8 mouse cellular contexts compared by ENCODE assay signal in genomic region chr15:32243096-32243785, GRCm38 (mm10). TPM values are rescaled to one million over a fixed set of nuclear protein-coding genes. Genes with fewer than 3 reads are reported as not detected.
A peak's percentile ranks its signal among the peaks of the same experiment; 100 is the strongest.
DNase-seq lines count a peak whose midpoint lies in the region; ATAC-seq and TF ChIP-seq lines count a peak whose summit lies in the region.

No protein-coding gene starts in this region.

- no peaks in the 10 kb centered on the region for H3K9me3 ChIP-seq in midbrain, embryonic 12.5 days
- no peaks in the 10 kb centered on the region for H3K9me3 ChIP-seq in midbrain, postnatal 0 days (ENCODE audit: low read length)
- no peaks in the 10 kb centered on the region for H3K9me3 ChIP-seq in hindbrain, postnatal 0 days (ENCODE audit: low read length)
- H3K9me3 ChIP-seq in liver, embryonic 13.5 days (replicated peaks), result no peaks in the 10 kb centered on the region
- no peaks in the 10 kb centered on the region for H3K9me3 ChIP-seq in stomach, embryonic 15.5 days

- ATAC-seq in midbrain, embryonic 12.5 days (ENCODE audit: low FRiP score, low read depth), result no peak
- ATAC-seq in midbrain, postnatal 0 days (ENCODE audit: low FRiP score), result no peak
- no peak for ATAC-seq in hindbrain, postnatal 0 days
- no peak for ATAC-seq in liver, embryonic 13.5 days (ENCODE audit: low read depth)
- ATAC-seq in stomach, embryonic 15.5 days (ENCODE audit: insufficient read depth, low FRiP score, low read depth), result no peak

- no peak for DNase-seq in midbrain, postnatal 0 days (ENCODE audit: low spot score)
- DNase-seq in gastrocnemius, adult 18-20 months (ENCODE audit: low spot score), result peak; percentile 38
- DNase-seq in hindbrain, postnatal 0 days (ENCODE audit: low spot score), result no peak
- no peak for DNase-seq in liver, embryonic 13.5 days
- no peak for DNase-seq in embryo, embryonic 10.5 days (ENCODE audit: low spot score)
- DNase-seq in layer of hippocampus, adult 11-12 months (ENCODE audit: low spot score), result no peak

- 78% methylated on average over 12 of the region's 12 CpGs for WGBS in midbrain, embryonic 12.5 days
- WGBS in midbrain, postnatal 0 days, result 78% methylated on average over 12 of the region's 12 CpGs
- 73% methylated on average over 12 of the region's 12 CpGs for WGBS in hindbrain, postnatal 0 days
- 55% methylated on average over 12 of the region's 12 CpGs for WGBS in liver, embryonic 13.5 days (ENCODE audit: insufficient replicate concordance)
- WGBS in stomach, embryonic 15.5 days, result 49% methylated on average over 12 of the region's 12 CpGs

- peaks cover 8% of the 10 kb centered on the region; the same call in 1 of the 2 replicates for H3K4me1 ChIP-seq in midbrain, embryonic 12.5 days
- H3K4me1 ChIP-seq in midbrain, postnatal 0 days (ENCODE audit: insufficient read depth, low read length), result no peaks in the 10 kb centered on the region
- H3K4me1 ChIP-seq in hindbrain, postnatal 0 days (ENCODE audit: insufficient read depth, low read length), result 0 out of 2 replicates have a peak, but pooled peaks cover 7% of the 10 kb centered on the region
- peaks cover 17% of the 10 kb centered on the region for H3K4me1 ChIP-seq in liver, embryonic 13.5 days (replicated peaks)
- H3K4me1 ChIP-seq in stomach, embryonic 15.5 days, result 0 out of 2 replicates have a peak, but pooled peaks cover 5% of the 10 kb centered on the region

- no peak overlapping the region for H3K4me3 ChIP-seq in midbrain, embryonic 12.5 days
- no peak overlapping the region for H3K4me3 ChIP-seq in midbrain, postnatal 0 days (ENCODE audit: low read depth, low read length)
- H3K4me3 ChIP-seq in hindbrain, postnatal 0 days (ENCODE audit: low read length), result no peak overlapping the region
- H3K4me3 ChIP-seq in liver, embryonic 13.5 days (replicated peaks), result peak overlapping the region; percentile 56
- peak overlapping the region; percentile 69 for H3K4me3 ChIP-seq in stomach, embryonic 15.5 days (replicated peaks)

- H3K9ac ChIP-seq in midbrain, embryonic 12.5 days (replicated peaks), result no peak overlapping the region
- no peak overlapping the region for H3K9ac ChIP-seq in midbrain, postnatal 0 days (replicated peaks; ENCODE audit: low read length, poor library complexity, severe bottlenecking)
- H3K9ac ChIP-seq in hindbrain, postnatal 0 days (replicated peaks; ENCODE audit: low read length), result no peak overlapping the region
- H3K9ac ChIP-seq in liver, embryonic 13.5 days, result no peak overlapping the region
- H3K9ac ChIP-seq in stomach, embryonic 15.5 days, result no peak overlapping the region

- no peak for TF ChIP-seq CTCF in midbrain, postnatal 0 days (IDR thresholded peaks at IDR 0.05)
- TF ChIP-seq CTCF in hindbrain, postnatal 0 days (IDR thresholded peaks at IDR 0.05; ENCODE audit: low read depth), result no peak

- H3K36me3 ChIP-seq in midbrain, embryonic 12.5 days, result no peaks in the 10 kb centered on the region
- no peaks in the 10 kb centered on the region for H3K36me3 ChIP-seq in midbrain, postnatal 0 days (ENCODE audit: insufficient read depth, low read length)
- H3K36me3 ChIP-seq in hindbrain, postnatal 0 days (ENCODE audit: insufficient read depth, low read length), result no peaks in the 10 kb centered on the region
- H3K36me3 ChIP-seq in liver, embryonic 13.5 days, result peaks cover 3% of the 10 kb centered on the region; the same call in 1 of the 2 replicates
- H3K36me3 ChIP-seq in stomach, embryonic 15.5 days, result no peaks in the 10 kb centered on the region

- H3K4me2 ChIP-seq in midbrain, embryonic 12.5 days (replicated peaks), result peak overlapping the region; percentile 100
- H3K4me2 ChIP-seq in midbrain, postnatal 0 days (ENCODE audit: low read depth, low read length, poor library complexity, severe bottlenecking), result no peak overlapping the region
- H3K4me2 ChIP-seq in hindbrain, postnatal 0 days (ENCODE audit: low read depth, low read length), result peak overlapping the region; percentile 100
- H3K4me2 ChIP-seq in liver, embryonic 13.5 days, result peak overlapping the region; percentile 81
- H3K4me2 ChIP-seq in stomach, embryonic 15.5 days, result peak overlapping the region; percentile 98

- H3K27ac ChIP-seq in midbrain, embryonic 12.5 days (replicated peaks), result no peak overlapping the region
- no peak overlapping the region for H3K27ac ChIP-seq in midbrain, postnatal 0 days (ENCODE audit: low read depth, low read length)
- H3K27ac ChIP-seq in hindbrain, postnatal 0 days, result no peak overlapping the region
- no peak overlapping the region for H3K27ac ChIP-seq in liver, embryonic 13.5 days
- H3K27ac ChIP-seq in stomach, embryonic 15.5 days, result peak overlapping the region; percentile 79

- H3K27me3 ChIP-seq in midbrain, embryonic 12.5 days, result peaks cover 5% of the 10 kb centered on the region
- no peaks in the 10 kb centered on the region; the same call in 1 of the 2 replicates for H3K27me3 ChIP-seq in midbrain, postnatal 0 days (ENCODE audit: insufficient read depth, low read length)
- no peaks in the 10 kb centered on the region for H3K27me3 ChIP-seq in hindbrain, postnatal 0 days (ENCODE audit: insufficient read depth, low read length)
- peaks cover 34% of the 10 kb centered on the region for H3K27me3 ChIP-seq in liver, embryonic 13.5 days
- H3K27me3 ChIP-seq in stomach, embryonic 15.5 days (replicated peaks), result no peaks in the 10 kb centered on the region

RNA-seq across cellular contexts. Expression of gene Sema5a, which starts 1.4 kb away (rescaled TPM):
- polyA plus RNA-seq in midbrain, embryonic 12.5 days (2016; fragmentation: Nextera tagmentation; extraction: Ambion mirVana), result 6.8 and 7.0 TPM in 2 replicates
- 26.0 and 26.5 TPM in 2 replicates for total RNA-seq in midbrain, postnatal 0 days (2014; rRNA removed)
- polyA plus RNA-seq in midbrain, postnatal 0 days (2015; fragmentation: Nextera tagmentation; extraction: Ambion mirVana), result 5.6 and 5.8 TPM in 2 replicates
- total RNA-seq in gastrocnemius, adult 18-20 months (2021), result 1 to 10 TPM; 2.3 to 2.9 TPM
- total RNA-seq in hindbrain, postnatal 0 days (2014; rRNA removed), result 40.0 and 43.7 TPM in 2 replicates
- 8.0 and 8.8 TPM in 2 replicates for polyA plus RNA-seq in hindbrain, postnatal 0 days (2015; fragmentation: Nextera tagmentation; extraction: Ambion mirVana)
- 0.63 and 0.80 TPM in 2 replicates for polyA plus RNA-seq in liver, embryonic 13.5 days (2015; fragmentation: Nextera tagmentation; extraction: Ambion mirVana)
- polyA plus RNA-seq in stomach, embryonic 15.5 days (2015; fragmentation: Nextera tagmentation; extraction: Ambion mirVana), result 17.5 and 18.8 TPM in 2 replicates

Comparison
In these comparisons a context has a peak if more than half of its experiments do, and no peak if none do; other contexts are left out.
1. H3K4me3 ChIP-seq: peak in liver, embryonic 13.5 days (single experiment) and stomach, embryonic 15.5 days (single experiment); none in midbrain, embryonic 12.5 days (single experiment), midbrain, postnatal 0 days (single experiment) and hindbrain, postnatal 0 days (single experiment).